Mouse (Mus musculus) embryo, embryonic 11.5 days (tissue): ENCODE measurements around the gene Ddx39.

Source experiments
- DNase-seq: peaks from one replicate; pipeline ENCODE4 v3.0.0-alpha.2; 2012; ENCODE audit warnings: low read depth, low spot score

The Ddx39 gene

GRCm38 (mm10) chr8:83737346-83737745 is 22.4 kb downstream of the Ddx39 start:
- no peak for DNase-seq

GRCm38 (mm10) chr8:83737852-83738562 is 23.0 kb downstream of the Ddx39 start:
- no peak for DNase-seq

DNA sequence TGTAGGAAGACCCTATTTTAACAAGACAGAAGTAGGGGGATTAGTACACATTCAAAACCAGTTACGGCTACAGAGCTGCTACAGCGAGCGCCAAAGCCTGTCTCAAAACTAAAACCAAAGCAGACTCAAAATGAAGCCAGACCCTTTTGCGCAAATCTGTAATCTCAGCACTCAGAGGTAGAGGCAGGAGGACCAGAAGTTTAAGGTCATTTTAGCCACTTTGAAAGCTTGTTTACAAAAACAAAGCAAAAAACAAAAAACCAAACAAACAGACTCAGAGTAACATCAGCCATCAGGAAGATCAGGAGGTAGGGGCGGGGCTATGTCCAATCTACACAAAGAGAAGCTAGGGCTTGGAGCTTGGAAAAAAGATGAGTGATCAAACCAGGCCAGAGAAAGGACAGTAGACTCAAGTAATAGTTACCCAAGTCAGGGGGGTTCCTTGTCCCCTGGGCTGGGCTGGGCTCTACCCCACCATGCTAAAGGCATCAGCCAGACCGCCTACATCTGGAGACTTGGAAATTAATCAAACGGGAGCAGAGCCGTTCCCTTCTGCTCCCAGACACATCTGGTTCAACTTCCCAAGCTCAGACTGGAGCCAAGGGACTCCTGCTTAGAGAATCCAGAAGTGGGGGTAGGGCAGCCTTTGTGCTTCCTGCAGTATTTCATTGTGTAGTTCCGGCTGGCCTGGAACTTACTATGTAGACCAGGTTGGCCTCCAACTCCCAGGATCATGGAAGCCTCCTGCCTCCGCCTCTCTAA is 24.2 kb downstream of the Ddx39 start:
- DNase-seq = no peak

DNA sequence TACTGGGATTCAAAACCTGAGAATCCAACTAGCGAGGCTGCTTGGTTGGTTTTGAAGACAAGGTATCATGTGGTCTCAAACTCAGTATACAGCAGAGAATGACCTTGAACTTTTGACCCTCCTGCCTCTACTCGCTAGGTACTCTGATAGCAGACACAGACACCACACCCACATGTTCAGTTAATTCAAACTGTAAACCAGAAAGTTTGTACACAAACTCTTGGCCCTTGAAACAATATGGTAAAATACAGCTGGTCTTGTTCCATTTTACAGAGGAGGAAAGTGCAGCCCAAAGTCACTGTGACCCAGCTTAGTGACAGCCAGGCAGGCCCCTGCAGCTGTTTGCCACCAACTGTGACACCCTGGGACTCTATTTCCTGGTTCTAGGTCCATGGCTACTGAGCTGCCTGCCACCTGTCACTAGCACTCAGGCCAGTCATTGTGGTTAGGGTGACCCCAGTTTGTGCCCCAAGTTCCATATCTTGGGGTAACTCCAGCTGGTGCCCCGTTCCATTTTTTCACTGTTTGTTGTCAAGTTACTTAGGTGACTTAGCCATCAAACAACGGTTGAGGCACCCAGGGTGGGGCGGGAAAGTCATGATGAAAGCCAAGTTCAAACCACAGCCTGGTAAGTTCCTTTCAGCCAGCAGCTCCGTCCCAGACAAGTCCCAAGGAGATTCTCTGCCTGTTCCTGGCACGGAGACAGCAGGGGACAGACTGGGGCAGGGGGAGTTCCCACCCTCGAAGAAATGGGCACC is 24.9 kb downstream of the Ddx39 start:
- DNase-seq = no peak

DNA sequence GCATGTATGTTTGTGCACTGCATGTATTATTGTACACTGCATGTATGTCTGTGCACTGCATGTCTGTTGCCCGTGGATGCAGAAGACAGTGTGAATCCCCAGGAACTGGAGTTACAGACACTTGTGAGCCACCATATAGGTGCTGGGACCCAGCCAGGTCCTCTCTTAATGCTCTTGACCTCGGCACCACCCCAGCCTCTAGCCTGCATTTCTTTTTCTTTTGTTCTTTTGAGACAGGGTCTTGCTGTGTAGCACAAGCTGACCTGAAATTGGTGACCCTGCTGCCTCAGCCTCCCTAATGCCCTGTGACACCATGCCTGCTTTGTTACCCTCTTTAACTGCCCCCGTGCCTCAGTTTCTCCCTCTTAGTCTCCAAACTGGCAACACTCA is 25.6 kb downstream of the Ddx39 start:
- DNase-seq = no peak

- no peak for DNase-seq
Measured at GRCm38 (mm10) chr8:83740976-83741741, 26.2 kb downstream of the Ddx39 start, which contains the start of gene Adgre5. Adgre5 (minus strand) TSS chr8:83741326.

GRCm38 (mm10) chr8:83741849-83742655 is 27.1 kb downstream of the Ddx39 start:
- DNase-seq = no peak

DNA sequence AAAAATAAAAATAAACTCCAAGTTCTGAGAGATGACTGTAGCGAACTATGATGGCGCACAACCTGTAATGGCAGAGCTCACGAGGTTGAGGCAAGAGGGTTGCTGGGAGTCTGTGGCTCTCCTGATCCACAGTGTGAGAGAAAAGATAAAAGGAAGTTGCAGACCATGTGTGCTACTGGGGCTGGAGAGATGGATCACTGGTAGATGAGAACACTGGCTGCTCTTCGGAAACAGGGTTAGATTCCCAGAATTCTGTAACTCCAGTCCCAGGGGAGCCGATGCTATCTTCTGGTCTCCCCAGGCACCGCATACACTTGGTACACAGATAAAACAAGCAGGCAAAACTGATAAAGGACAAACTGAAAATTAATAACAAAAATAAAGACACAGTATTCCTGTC is 28.0 kb downstream of the Ddx39 start:
- no peak for DNase-seq

GRCm38 (mm10) chr8:83744070-83744469 is 29.1 kb downstream of the Ddx39 start:
- no peak for DNase-seq

DNA sequence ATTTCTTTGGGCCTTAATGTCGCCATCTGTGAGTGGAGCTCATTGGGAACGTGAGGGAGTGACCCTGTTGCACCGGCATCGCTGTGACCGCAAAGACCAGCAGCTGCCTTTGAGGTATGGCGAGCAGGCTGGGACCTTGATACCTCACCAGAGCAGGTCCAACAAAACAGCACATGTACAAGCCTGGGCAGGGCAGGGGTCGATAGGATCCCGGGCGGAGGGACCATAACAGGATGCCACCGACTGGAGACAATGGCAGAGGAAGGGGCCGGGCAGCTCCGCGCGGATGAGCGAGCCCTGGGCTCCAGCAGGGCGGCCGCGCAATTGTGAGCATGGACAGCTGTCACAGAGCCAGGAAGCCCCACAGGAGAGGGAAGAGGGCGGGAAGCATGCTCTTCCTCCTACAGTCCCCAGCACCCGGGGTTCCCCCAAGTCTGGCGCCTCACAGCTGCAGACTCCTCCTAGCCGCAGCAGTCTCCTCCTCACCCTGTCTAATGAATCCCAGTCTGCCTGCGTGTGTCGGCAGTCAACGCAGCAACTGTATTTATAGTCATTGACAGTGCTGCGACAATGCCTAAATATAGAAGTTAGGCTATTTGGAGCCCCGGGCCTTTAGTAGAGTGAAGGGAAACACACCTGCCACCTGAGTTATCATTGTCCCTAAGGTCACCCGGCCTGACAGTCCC is 32.8 kb downstream of the Ddx39 start:
- DNase-seq = no peak

DNA sequence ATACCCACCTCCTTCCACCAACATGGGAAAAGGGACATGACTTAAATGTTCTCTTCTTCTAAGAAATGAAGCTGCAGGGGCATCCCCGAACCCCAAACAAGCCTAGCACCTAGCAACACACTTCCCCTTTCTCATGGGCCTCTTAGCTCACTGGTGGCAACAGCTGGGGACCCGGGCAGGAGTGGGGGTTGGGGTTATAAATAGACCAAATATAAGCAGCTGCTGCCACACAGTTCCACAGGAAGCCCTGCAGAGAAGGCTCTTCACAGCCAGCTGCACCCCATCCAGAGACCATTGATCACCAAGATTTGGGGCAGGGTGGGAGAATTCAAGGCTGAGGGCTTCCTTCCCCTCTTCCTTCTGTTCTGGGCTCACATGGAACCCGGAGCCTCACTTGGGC is 33.7 kb downstream of the Ddx39 start:
- DNase-seq = no peak

DNA sequence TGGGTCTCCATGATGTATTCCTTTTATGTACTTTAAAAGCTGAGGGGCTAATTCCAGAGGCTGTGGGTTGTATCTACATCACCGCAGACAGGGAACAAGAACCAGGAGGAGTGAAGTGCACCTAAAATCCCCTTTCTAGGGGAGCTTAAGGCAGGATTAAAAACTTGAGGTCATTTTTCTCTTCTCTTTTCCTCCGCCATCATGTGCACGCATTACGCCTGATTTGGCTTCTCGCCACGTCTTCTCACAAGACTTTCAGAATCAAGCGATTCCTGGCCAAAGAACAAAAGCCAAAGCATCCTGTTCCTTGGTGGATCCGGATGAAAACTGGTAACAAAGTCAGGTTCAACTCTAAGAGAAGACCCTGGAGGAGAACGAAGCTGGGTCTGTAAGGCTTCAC is 34.3 kb downstream of the Ddx39 start:
- DNase-seq = no peak

GRCm38 (mm10) chr8:83754149-83754548 is 39.2 kb downstream of the Ddx39 start:
- no peak for DNase-seq

DNA sequence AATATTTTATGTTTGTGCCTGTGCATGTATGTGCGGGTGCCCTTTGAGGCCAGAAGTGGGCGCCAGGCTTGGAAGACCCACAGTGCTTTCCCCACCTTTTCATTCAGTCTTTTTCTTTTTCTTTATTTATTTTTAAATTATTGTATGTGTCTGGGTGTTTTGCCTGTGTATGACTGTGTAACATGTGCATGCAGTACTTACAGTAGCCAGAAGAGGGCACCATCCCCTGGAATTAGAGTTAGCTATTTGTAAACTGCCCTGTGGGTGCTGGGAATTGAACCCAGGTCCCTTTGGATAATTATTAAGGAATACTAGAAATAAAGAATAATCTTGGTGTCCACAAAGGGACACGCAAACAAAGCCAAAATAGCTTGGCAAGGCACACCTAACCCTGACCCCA is 41.3 kb downstream of the Ddx39 start:
- DNase-seq = no peak

DNA sequence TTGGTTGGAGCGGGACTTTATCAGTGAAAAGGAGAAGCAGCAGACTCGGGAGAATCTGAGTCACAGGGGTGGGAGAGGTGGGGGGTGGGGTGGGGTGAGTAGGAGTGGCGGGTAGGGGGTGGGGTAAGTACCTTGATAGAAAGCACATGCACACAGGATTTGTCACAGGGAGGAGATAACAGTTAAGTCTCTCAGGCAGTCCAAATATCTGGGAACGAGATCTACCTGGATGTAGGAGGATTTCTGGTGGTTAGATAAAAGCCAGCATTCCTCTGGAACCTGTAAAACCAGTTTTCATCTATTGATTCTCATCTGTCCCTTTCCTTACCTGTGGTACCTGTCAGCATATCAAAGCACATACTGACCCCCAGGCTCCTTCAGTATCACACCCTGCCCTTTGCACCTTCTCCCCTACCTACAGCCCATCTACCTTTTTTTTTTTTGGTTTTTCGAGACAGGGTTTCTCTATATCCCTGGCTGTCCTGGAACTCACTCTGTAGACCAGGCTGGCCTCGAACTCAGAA is 42.2 kb downstream of the Ddx39 start:
- no peak for DNase-seq

DNA sequence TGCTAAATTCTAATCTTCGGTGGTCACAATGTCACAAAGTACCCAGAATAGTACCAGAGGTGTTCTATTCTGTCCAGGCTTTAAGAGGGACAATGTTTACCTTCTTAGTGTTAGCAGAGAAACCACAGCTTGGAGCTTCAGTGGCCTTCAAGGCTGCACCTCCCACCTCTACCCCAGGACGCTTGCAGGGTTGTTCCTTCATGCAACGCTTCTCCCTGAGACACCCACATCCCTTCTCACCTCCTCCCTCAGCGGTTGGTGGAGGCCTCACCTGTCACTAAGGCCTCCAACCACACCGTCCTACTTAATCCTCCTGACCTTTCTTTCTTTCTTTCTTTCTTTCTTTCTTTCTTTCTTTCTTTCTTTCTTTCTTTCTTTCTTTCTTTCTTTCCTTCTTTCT is 43.3 kb downstream of the Ddx39 start:
- DNase-seq = no peak

DNA sequence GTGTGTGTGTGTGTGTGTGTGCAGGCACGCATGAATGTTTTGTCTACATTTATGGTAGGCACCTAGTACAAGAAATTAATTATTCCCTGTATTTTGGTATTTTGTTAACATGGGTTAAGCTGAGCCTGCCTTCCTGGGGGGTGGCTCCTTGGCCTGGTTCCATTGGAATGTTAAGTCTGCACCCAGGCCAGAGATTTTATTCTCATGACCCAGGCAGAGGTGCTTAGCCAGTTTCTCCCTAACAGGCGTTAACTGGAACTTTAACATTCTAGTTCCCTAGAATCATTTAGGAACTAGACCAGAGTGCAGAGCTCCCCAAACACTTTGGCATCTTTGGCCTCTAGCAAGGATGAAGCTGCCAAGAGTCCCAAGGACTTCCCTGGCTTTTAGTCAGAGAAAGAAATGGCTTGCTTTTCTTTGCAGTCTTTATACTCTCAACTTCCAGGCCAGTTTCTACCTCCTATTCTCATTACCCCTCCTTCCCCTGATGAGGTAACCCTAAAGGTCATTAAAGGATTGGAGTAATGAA is 44.3 kb downstream of the Ddx39 start:
- no peak for DNase-seq

DNA sequence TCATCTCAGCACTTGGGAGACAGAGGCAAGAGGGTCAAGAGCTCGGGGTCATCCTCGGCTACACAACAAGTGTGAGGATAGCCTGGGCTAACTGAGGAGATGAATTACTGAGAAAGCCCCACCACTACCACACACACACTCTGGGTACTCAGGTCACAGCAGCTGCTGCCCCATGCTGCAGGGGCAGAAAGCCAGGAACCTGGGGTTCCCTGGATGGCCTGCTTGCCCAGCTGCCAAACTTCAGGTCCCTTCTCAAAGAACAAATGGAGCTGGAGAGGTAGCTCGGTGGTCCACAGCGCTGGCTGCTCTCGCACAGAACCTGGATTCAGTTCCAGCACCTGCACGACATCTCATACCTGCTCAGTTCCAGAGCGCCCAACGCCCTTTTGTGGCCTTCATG is 49.1 kb downstream of the Ddx39 start:
- DNase-seq = no peak

- DNase-seq = no peak
Measured at GRCm38 (mm10) chr8:83764717-83765116, 49.7 kb downstream of the Ddx39 start.

GRCm38 (mm10) chr8:83765663-83766062 is 50.7 kb downstream of the Ddx39 start:
- DNase-seq = no peak
